Mouse (Mus musculus) megakaryocyte, embryonic 14.5 days (primary cell): ENCODE measurements around the gene Gins1.

Experiments used
- FLI1 ChIP-seq: IDR thresholded peaks from 2 replicates; pipeline ENCODE4 v1.6.1; 2012; ENCODE audit warnings: low read length, inconsistent platforms, mixed read lengths
- GATA1 ChIP-seq: IDR thresholded peaks from 3 replicates; pipeline ENCODE4 v1.6.1; 2012; ENCODE audit warnings: mixed read lengths, low read length, inconsistent platforms, borderline replicate concordance

- TF ChIP-seq FLI1, result no peak
- TF ChIP-seq GATA1, result no peak
Observed at GRCm38 (mm10) chr2:150967491-150967890, 62.3 kb downstream of the Gins1 start.
